Mouse (Mus musculus) CD8-positive naive resting alpha-beta T cell, adult 2 months (primary cell): Measurements from ENCODE around the gene Abhd16a.

Experiments used
- DNase-seq, 2 experiments: peaks; one replicate each; pipeline ENCODE4 v3.0.0; 2022; ENCODE audit warnings: low read depth in 2 of 2, low spot score in 2 of 2

Abhd16a gene

DNA sequence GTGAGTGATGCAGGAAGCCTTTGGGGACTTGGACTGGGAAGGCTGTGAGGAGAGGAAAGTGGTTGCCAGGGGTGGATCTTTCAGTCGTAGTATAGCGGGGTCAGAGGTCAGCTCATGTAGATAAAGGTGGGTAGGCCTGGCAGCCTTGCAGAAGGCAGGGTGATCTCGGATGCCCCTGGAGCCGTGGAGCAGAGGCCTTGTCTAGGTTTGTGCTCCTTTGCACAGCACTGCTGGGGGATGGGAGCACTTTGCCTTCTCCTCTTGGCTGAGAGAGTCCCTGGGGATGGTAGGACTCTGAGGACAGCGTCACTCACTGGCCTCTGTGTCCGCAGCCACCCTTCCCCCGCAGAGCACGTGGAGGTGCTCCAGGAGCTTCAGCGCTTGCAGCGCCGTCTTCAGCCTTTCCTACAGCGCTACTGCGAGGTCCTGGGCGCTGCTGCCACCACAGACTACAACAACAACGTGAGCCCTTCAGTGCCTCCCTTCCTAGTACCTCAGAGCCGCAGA lies 51.5 kb downstream of the Abhd16a start:
- no peak for DNase-seq

DNA sequence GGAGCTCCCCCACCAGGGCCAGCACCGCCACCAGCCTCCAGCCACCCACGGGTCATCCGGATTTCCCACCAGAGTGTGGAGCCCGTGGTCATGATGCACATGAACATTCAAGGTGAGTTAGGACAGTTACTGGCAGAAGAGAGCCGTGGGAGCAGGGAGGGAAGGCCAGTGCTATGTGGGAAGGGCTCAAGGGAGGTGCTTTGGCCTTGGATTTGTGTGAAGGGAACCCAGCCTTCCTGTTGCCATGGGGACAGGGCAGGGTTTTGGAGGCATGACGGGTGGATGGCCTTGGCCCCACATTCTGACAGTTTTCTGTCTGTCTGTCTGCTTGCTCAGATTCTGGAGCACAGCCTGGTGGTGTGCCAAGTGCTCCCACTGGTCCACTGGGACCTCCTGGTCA lies 52.9 kb downstream of the Abhd16a start:
- no peak for DNase-seq

DNA sequence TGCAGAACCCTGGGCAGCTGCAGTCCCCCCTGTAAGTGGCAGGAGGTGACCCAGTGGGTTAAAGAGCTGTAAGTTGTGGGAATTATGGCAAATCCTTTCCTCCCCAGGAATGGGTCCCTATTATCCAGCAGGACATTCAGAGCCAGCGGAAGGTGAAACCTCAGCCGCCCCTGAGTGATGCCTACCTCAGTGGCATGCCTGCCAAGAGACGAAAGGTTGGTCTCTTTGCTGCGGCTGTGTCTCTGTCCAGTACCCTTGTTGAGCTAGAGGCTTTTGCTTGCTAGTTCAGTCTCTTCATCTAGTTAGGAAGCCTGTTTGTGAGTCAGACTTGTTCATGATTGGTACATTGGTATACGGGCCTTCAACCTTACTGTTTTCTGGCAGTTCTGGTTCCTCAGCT lies 57.1 kb downstream of the Abhd16a start:
- no peak for DNase-seq

DNA sequence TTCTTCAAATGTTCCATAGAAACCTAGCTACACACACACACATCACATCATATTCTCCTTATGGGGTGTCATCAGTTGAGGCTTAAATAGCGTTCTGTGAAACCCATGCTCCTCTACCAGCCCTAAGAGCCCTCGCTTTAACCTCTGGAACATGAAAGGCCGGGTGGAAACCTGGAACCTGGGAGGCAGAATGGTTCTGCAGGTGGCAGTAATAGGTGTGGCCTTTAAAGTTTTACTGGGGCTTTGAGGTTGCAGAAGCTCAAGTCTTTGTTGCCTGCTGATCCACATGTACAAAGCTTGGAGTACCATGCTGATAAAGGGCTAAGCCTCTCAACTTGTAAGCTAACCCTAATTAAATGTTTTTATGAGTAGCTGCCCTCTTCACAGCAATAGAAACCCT lies 58.3 kb downstream of the Abhd16a start:
- DNase-seq, result no peak

DNA sequence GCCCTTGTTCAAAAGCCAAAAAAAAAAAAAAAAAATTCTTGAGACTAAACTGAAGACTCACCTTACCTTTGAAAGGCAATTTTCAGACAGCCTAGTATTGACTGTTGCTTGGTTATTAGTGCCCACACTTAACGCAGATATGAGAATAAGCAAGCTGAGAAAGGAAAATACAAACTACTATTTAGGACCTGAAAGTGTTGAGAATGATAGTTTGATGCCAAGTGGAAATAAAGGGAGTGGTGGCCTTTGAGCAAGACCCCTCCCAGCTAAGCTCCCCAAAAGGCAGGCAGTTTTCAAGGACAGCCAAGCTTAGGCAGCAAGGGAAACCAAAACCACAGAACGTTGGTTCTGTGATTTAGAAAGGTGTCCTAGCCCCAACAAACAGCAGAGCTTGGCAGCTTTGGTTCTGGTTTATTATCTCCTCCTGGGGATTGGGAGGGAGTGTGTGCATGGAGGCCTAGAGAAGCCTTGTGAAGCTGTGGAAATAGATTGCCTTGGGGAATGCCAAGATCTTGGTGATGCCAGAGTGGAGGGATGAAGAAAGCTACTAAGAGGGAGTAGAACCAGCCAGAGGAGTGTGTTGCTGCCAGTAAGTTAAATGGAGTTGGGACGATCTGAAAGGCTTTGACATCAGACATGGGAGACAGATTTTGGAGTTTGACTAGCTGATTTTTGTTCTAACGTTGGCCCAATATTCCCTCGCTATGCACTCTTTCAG lies 59.0 kb downstream of the Abhd16a start:
- no peak for DNase-seq

DNA sequence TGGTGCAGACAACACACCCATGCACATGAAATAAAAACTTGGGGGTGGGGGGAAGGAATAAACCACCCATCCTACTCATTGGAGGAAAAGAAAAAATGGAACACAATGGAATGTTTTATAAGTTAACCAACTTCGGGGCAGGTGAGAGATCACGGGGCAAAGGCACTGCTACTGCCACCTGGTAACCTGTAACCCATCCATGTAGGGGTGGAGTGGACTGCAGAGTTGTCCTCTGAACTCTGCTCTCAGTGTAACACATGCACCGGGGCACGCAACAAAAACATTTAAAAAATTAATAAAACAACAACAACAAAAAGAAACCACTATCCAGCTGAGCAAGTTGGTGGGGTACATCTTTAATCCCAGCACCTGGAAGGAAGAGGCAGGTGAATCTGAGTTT lies 63.1 kb downstream of the Abhd16a start:
- DNase-seq, result no peak
